Mouse (Mus musculus): Measurements from ENCODE around the gene Gm4969. TPM values are rescaled to one million over a fixed set of nuclear protein-coding genes. Genes with fewer than 3 reads are reported as not detected.
"Not testable (repeated sequence)": the region's sequence is repeated elsewhere in the genome, so short reads cannot be mapped to it uniquely, and the experiment has no call there.

Gm4969 gene
- total RNA-seq (2021) = not detected
- long read RNA-seq, experiment 1 = 0 reads
- long read RNA-seq, experiment 2 = 0 reads

DNA sequence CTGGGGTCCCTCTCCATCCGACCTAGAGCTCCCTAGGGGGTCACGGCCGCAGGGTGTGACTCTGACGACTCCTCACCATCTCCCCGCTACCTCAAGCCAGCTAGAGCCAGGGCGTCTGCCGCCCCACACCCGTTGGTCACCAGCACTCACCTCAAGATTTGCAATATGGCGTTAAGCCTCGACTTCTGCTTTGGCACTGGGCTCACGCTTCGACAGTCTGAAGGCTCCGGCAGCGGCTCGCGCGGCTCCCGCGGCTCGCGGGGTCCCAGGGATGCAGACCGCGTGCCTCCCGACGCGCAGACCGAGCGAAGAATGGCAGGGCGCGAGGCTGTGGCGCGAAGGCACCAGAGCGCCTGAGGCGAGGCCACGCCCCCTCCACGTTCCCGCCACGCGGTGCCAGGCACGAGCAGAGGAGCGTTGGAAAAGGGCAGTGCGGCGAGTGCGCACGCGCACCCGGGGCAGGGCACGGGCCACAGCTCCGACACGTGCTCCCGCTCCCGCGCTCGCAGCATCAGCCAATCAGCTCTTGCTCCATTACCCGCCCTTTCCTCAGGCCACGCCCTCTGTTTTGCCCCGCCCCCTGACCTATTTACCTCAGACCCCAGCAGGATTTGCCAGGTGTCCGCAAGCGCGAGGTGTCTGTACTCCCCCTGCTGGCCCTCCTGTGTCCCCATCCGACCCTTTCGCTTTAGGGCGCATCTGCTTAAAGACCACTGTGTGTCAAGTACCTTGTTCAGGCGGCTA is at the start of gene Gm4969:
Gene Gm4969 (minus strand): TSS at position 341 of the 744 bp plus-strand sequence.
- peak; percentile 56 for DNase-seq

- DNase-seq = no peak
Measured at GRCm38 (mm10) chr7:19166990-19167389, 48.8 kb upstream of the Gm4969 start.

DNA sequence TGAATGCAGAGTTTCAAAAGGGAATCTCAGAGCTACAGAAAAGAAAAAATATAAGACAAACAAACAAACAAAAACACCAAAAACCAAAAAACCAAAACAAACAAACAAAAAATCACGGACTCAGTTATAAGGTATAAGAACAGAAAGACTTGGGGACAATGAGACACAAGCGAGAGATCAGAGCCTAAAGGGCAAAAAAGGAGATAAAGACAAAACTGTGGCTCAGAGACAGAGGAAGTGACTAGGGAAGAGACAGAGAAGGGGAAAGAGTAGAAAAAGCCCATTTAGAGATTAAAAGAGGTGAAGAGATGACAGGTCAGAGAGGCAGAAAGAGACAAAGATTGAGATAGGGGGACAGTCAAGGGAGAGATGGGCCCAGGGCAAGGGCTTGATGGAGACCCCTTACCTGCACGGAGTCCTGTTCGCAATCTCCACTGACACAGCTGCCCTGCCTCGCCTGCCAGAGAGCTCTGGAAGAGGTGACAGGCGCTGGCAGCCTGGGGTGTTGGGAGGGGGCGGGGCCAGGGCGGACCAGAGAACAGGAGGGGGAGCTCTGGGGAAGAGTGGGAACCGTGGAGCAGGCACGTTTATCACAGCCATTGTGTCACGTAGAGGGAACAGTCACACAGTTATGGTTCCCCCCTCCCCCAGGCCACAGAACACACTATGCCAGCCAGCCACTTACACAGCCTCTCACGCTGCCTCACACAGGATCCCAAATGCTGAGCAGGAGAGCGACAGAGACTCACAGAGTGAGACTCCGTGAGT is 47.7 kb upstream of the Gm4969 start, which contains the start of gene Gipr:
Gene Gipr (minus strand): TSS at position 472 of the 768 bp plus-strand sequence.
- peak; percentile 37 for DNase-seq

DNA sequence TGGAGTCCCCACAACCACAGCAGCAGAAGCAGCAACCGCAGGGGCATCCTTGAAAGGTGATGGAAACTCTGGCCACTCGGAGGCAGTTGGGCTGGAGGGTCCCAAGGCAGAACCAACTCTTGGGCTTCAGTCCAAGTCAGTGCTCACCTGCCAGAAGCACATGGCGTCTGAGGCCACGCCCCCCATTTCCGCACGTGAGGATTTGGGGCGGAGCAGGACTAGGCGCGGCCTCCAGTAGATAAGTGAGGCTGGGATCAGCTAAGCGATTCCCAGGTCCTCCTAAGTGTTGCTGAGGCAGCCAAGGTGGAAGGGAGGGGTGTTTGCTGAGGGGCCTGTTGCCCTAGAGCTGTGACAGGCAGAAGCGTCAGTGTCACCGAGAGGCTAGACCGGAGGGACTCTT is 46.8 kb upstream of the Gm4969 start:
- no peak for DNase-seq

DNA sequence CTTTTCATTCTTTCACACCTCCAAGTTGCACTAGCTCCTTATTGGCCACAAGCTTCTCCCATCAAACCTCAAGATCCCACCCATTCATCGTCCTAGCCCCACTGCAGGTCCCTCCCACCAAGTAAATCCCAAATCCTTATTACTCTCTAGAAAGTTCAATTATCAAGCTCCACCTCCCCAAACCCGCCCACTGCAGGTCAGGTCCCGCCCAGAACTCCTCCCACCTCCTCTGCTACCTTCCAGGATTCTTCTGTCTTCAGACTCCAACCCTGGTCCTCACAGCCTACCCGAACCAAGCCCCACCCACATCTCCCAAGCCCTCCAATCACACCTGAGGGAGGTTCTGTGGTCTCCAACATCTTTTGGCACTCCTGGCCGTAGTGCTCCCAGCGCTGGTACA is 46.0 kb upstream of the Gm4969 start:
- no peak for DNase-seq

DNA sequence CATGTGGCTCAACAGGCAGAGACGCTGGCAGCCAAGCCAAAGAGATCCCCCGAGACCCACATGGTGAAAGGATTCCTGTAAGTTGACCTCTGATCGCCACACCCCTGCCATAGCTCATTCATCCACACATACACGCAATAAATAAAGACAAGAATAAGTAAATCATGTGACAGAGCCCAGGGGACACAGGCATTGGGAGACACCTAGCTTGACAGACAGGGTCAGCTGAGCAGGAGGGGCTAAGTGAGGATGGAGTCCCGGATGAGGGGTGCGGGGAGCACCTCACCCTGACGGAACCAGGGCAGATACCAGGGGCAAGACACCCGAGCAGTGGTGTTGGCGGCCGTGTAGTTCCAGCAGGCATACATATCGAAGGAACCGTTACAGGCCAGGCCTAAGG is 45.6 kb upstream of the Gm4969 start:
- no peak for DNase-seq

DNA sequence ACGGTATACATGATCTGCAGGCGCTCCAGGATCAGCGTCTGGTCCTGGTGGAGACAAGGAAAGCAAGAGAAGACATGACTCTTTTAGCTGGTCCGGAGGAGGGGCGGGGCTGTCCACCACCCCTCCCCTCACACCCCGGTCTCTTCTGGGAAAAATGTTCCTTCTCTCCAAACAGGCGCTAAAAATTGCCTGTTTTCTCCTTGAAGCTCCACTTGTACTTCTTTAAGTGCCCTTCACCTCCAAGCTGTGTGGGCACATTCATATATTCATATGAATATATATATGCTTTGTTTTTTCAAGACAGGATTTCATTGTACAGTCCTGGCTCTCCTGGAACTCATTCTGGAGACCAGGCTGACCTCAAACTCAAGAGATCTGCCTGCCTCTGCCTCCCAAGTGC is 44.8 kb upstream of the Gm4969 start:
- DNase-seq = no peak

- DNase-seq = no peak
Measured at GRCm38 (mm10) chr7:19160115-19160514, 41.9 kb upstream of the Gm4969 start.

- DNase-seq = no peak
Measured at GRCm38 (mm10) chr7:19159411-19159810, 41.2 kb upstream of the Gm4969 start.

GRCm38 (mm10) chr7:19158601-19159000 is 40.4 kb upstream of the Gm4969 start:
- no peak for DNase-seq

DNA sequence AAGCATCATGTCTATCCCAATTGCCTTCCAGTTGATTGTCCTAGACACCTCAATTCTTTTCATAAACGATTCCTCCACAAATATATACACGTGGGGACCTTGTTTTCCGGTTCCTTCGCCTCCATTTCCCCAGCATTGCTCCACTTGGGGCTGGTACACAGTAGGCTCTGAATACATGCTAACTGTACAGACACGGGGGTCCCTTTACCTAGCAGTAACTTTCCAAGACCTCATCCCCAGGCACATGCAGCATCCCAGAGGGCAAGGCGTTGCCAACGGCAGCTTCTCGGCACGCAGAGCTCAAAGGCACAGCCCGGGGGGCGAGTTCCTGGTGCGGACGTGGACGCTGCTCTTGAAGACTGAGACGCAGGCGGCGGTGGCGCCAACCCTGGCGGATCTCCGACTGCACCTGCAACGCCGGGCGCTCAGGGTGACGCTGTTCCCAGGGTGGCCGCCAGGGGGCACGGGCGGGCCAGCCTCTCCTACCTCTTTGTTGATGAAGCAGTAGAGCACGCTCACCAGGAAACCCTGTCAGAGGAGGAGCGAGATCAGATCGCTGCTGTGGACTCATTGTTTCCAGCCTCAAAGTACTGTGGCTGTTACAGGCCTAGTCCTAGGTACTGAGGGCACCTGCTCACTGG is 39.1 kb upstream of the Gm4969 start:
- DNase-seq = peak; percentile 86

- no peak for DNase-seq
Measured at GRCm38 (mm10) chr7:19155825-19156475, 37.8 kb upstream of the Gm4969 start.

- DNase-seq = no peak
Measured at GRCm38 (mm10) chr7:19154796-19155195, 36.6 kb upstream of the Gm4969 start.

GRCm38 (mm10) chr7:19151121-19151520 is 33.0 kb upstream of the Gm4969 start:
- not testable (repeated sequence) for DNase-seq

DNA sequence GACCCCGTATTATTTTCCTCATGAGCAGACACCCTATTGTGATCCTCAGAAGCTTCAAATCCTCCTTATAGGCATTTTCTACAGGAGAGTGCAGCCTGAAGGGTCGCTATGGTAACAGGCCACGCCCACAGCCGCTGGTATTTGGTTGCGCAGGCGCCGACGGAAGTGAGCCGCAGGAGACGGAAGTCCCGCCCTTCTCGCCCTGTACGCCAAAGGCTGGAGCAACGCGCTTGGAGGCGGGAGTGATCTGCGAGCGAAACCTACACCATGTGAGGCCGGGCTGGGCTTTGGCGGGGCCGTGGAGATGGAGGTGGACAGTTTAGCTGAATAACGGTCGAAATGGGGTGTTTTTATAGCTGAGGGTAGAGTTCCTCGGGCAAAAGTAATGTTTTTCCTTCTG is 31.5 kb upstream of the Gm4969 start, which contains the start of gene Snrpd2:
Gene Snrpd2 (plus strand): TSS at position 97 of the 400 bp plus-strand sequence.
- peak; percentile 93 for DNase-seq

DNA sequence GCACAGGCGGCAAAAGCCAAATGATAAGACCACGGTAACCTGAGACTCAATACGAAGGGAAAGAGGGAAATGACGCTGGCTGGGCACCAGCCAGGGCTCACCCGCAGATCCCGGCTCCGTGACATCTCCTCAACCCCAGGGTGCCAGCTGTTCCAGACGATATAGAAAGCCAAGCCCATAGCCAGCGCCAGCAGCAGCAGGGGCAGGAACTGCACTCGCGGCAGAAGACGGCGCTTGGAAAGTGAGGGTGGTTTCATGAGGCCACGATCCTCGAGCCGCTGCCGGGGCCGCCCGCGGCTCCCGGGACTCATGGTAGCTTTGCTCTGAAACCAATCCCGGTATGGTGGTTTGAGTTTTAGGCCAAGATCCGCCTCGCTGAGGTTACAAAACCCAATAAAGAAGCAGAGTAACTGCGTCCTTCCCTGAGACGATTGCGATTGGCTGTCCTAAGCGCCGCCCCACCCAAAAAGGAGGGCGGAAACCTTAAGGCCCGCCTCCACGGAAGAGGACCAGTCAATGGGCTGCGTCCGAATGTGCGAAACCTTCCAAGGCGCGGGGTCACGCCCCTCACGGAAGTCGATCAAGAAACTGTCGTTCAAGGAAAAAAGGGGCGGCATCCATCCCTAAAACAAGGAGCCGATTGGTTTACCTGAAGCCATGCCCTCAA is 30.8 kb upstream of the Gm4969 start, which contains the start of gene Qpctl:
Gene Qpctl (minus strand): TSS at position 417 of the 667 bp plus-strand sequence.
- peak; percentile 99 for DNase-seq

- DNase-seq = no peak
Measured at GRCm38 (mm10) chr7:19148180-19148874, 30.2 kb upstream of the Gm4969 start.

DNA sequence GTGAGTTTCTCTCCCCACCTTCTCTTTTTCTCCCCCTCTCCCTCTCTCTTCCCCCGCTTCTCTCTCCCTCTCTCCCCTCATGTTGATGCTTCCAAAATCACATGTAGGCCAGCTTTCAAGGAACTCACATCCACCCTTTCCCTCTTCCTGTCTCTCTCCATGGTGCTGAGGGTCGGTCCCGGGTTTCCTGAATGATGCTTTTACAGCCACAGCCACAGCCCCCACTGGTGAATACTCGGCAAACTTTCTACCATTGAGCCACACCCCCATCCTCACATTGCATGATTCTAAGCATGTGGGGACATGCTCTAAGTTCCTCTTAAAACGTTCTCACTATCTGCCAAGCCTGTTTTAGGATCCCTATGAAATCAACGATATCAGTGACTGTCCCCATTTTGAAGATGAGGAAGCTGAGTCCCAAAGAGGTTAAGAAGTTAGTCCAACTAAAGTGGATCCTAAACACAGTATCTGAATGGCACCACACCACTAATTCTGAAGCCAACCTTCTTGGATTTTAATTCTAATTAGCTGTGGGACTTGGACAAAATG is 29.4 kb upstream of the Gm4969 start:
- DNase-seq = no peak

- DNase-seq = no peak
Measured at GRCm38 (mm10) chr7:19146793-19147192, 28.6 kb upstream of the Gm4969 start.

- no peak for DNase-seq
Measured at GRCm38 (mm10) chr7:19137380-19137779, 19.2 kb upstream of the Gm4969 start.
